Mouse (Mus musculus) small intestine, adult 2 months (tissue): Measurements from ENCODE around the gene Nsmce4a. TPM values are rescaled to one million over a fixed set of nuclear protein-coding genes. Genes with fewer than 3 reads are reported as not detected.
"Not testable (repeated sequence)": the region's sequence is repeated elsewhere in the genome, so short reads cannot be mapped to it uniquely, and the experiment has no call there.

Experiments used
- H3K27ac ChIP-seq: fragments of 200-500 bp; 2 replicates; pipeline ENCODE4 v1.5.1; 2012; ENCODE audit warnings: low read depth, low read length, control low read depth, inconsistent platforms; ENCODE audit not compliant: insufficient read depth
- H3K27me3 ChIP-seq: fragments of 200-500 bp; 2 replicates; pipeline ENCODE4 v1.6.1; 2012; ENCODE audit warnings: mild to moderate bottlenecking, moderate library complexity, low read length, inconsistent platforms; ENCODE audit not compliant: control insufficient read depth, insufficient read depth
- H3K36me3 ChIP-seq: fragments of 200-500 bp; 2 replicates; pipeline ENCODE4 v1.6.1; 2012; ENCODE audit warnings: mild to moderate bottlenecking, low read length, control low read depth, inconsistent platforms; ENCODE audit not compliant: control insufficient read depth, insufficient read depth
- H3K4me1 ChIP-seq: fragments of 200-500 bp; 2 replicates; pipeline ENCODE4 v1.6.1; 2012; ENCODE audit warnings: low read length, inconsistent platforms, mixed read lengths; ENCODE audit not compliant: control insufficient read depth, insufficient read depth, insufficient read length
- H3K4me3 ChIP-seq: fragments of 200-500 bp; 2 replicates; pipeline ENCODE4 v1.5.1; 2012; ENCODE audit warnings: low read depth, mild to moderate bottlenecking, control low read depth, inconsistent platforms, low read length, moderate library complexity
- CTCF ChIP-seq: fragments of 200-500 bp; IDR thresholded peaks from 2 replicates; pipeline ENCODE4 v1.5.1; 2012; ENCODE audit warnings: low read depth, mild to moderate bottlenecking, control low read depth, inconsistent platforms, low read length, moderate library complexity, mixed read lengths; ENCODE audit not compliant: insufficient replicate concordance, insufficient read length; ENCODE audit errors: extremely low read depth
- POLR2A ChIP-seq: fragments of 200-500 bp; IDR thresholded peaks from 2 replicates; pipeline ENCODE4 v1.6.1; 2012; ENCODE audit warnings: low read depth, mild to moderate bottlenecking, control low read depth, inconsistent platforms, low read length, moderate library complexity
- WGBS: fragments of 180-500 bp; shearing (Covaris S2); methylation state at CpG from one replicate; pipeline ENCODE4 v1.1.7; 2018; 5-methylcytosine and 5-hydroxymethylcytosine counted together
- polyA plus RNA-seq: library from polyadenylated mRNA; depleted of rRNA; stranded (reverse); fragments of >200 nt; gene quantifications from 2 replicates; pipeline ENCODE4 v1.2.3, GENCODE M21; 2012

Nsmce4a gene
- polyA plus RNA-seq, 1 experiment: 62.9 TPM

DNA sequence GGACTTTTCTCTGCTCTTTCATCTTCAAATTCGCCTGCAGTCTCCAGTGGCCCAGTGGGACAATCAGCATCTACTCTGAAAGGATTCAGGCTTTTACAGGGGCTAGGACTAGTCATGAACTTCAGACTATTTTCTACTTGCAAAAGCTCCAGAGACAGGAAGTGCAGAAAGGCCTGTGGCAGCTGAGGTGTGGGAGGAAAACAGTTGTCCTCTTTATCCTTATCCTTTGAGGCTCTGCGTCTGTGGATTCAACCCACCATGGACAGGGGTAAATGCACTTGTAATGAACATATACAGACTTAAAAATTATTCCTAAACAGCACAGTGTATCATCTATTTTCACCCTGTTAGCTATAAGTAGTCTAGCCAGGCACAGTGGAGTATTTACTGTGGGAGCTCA lies 31.5 kb upstream of the Nsmce4a start:
- Histone ChIP-seq H3K36me3 (no peaks in the 10 kb centered on the region), H3K4me3 (no peak overlapping the region), H3K27me3 (no peaks in the 10 kb centered on the region), H3K4me1 (peaks cover 13% of the 10 kb centered on the region), H3K27ac (no peak overlapping the region)
- TF ChIP-seq CTCF (no peak), POLR2A (no peak)
- 86% methylated on average over 2 of the region's 2 CpGs for WGBS

DNA sequence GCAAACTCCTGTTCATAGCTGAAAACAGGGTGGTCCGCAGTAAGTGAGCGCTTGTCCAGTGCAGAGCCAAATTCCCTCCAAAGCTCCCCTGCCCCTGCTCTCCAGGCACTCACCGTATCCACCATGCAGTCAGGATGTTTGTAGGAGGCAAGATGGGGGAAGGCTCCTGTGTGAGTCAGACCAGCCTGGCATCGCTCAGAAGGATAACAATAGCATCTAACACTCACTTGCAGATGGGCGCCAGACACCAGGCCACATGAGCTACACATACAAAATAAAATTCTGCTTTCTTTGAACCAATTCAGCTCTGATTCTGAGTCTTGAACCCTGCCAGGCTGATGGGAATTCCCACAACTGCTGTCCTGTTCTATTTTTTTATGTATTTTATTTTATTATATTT lies 30.6 kb upstream of the Nsmce4a start:
- no peak for TF ChIP-seq POLR2A
- no peak for TF ChIP-seq CTCF
- Histone ChIP-seq H3K27me3 (no peaks in the 10 kb centered on the region), H3K4me1 (peaks cover 13% of the 10 kb centered on the region), H3K36me3 (no peaks in the 10 kb centered on the region), H3K27ac (0 out of 2 replicates have a peak overlapping the region, but pooled peaks have one; percentile 34), H3K4me3 (no peak overlapping the region)
- 91% methylated on average over 5 of the region's 5 CpGs for WGBS

DNA sequence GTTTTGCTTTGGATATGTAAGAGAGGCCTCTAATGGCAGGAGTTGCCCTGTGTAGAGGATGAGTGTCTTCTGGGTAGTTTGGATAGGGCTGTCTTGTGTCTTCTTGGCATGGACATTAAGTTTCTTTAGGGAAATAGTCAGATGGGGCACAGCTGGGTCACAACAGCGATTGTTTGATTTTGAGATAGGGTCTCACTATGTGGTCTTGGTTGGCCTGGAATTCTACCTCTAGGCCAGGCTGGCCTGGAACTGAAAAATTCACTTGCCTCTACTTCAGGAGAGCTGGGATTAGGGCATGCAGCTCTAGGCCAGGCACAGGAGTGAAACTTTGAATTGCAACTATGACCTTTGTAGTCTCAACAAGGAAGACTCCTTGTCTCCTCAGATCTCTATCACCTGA lies 29.9 kb upstream of the Nsmce4a start:
- no peaks in the 10 kb centered on the region for H3K27me3 ChIP-seq
- no peak overlapping the region for H3K4me3 ChIP-seq
- H3K4me1 ChIP-seq: peaks cover 13% of the 10 kb centered on the region
- no peaks in the 10 kb centered on the region for H3K36me3 ChIP-seq
- WGBS: 72% methylated on average over 1 of the region's 1 CpGs
- TF ChIP-seq POLR2A: no peak
- no peak for TF ChIP-seq CTCF
- no peak overlapping the region for H3K27ac ChIP-seq

DNA sequence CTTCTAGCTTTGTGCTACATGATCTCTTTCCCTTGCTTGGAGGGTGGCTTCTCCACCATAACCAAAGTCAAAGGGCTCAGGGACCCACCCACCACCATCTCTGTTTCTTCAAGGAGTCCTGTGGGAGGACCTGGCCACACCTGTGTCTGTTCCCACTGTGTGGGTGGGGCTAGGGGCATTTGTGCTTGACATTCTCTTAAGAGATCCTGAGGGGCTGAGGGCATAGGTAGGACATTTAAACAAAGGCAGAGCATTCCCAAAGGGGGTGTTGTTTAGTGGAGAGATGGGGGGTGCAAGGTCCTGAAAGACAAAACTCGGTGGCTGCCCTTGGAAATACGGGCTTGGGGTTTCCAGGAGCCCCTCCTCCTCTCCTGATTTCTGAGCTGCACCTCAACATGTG lies 27.6 kb upstream of the Nsmce4a start:
- WGBS: 64% methylated on average over 2 of the region's 2 CpGs
- Histone ChIP-seq H3K27me3 (no peaks in the 10 kb centered on the region), H3K4me1 (peaks cover 17% of the 10 kb centered on the region), H3K27ac (no peak overlapping the region), H3K36me3 (no peaks in the 10 kb centered on the region), H3K4me3 (no peak overlapping the region)
- TF ChIP-seq POLR2A: no peak
- no peak for TF ChIP-seq CTCF

DNA sequence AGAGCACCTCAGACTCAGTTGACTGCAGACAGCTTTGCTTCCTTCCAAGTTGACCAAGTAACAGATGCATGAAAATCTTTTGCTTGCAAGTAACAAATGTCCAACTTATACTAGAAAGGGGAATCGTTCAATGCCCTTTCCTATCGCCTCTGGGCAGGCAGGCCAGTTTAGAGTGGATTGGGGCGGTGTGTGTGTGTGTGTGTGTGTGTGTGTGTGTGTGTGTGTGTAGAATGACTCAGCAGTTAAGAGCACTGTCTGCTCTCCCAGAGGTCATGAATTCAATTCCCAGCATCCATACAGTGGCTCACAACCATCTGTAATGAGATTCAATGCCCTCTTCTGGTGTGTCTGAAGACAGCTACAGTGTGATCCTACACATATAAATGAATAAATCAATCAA lies 27.2 kb upstream of the Nsmce4a start:
- no peaks in the 10 kb centered on the region for H3K36me3 ChIP-seq
- no peak overlapping the region for H3K4me3 ChIP-seq
- H3K27me3 ChIP-seq: no peaks in the 10 kb centered on the region
- H3K4me1 ChIP-seq: peaks cover 17% of the 10 kb centered on the region
- H3K27ac ChIP-seq: no peak overlapping the region
- TF ChIP-seq CTCF: no peak
- TF ChIP-seq POLR2A: no peak
- WGBS: 72% methylated on average over 3 of the region's 3 CpGs

DNA sequence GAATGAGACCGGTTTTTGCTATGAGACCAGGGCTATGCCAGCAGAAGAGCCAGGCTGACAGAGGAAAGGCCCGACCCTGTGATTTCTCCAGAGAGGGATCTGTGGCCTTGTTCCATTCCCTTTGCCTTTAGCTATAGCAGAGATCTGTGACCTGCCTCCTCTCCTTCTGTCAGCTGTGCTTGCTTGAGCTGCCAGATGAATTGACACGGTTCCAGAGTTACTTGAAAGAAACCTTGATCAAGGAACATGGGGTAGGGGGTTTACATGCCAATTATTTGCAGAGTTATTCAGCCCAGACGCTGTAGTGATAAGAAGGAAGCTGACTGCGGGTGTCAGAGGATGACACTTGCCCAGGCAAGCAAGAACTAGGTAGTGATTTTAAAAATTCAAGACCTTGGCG lies 24.6 kb upstream of the Nsmce4a start:
- no peak overlapping the region for H3K4me3 ChIP-seq
- no peak for TF ChIP-seq CTCF
- no peak for TF ChIP-seq POLR2A
- no peaks in the 10 kb centered on the region for H3K27me3 ChIP-seq
- H3K27ac ChIP-seq: no peak overlapping the region
- H3K4me1 ChIP-seq: peaks cover 7% of the 10 kb centered on the region; the same call in 1 of the 2 replicates
- WGBS: 80% methylated on average over 6 of the region's 6 CpGs
- H3K36me3 ChIP-seq: no peaks in the 10 kb centered on the region

DNA sequence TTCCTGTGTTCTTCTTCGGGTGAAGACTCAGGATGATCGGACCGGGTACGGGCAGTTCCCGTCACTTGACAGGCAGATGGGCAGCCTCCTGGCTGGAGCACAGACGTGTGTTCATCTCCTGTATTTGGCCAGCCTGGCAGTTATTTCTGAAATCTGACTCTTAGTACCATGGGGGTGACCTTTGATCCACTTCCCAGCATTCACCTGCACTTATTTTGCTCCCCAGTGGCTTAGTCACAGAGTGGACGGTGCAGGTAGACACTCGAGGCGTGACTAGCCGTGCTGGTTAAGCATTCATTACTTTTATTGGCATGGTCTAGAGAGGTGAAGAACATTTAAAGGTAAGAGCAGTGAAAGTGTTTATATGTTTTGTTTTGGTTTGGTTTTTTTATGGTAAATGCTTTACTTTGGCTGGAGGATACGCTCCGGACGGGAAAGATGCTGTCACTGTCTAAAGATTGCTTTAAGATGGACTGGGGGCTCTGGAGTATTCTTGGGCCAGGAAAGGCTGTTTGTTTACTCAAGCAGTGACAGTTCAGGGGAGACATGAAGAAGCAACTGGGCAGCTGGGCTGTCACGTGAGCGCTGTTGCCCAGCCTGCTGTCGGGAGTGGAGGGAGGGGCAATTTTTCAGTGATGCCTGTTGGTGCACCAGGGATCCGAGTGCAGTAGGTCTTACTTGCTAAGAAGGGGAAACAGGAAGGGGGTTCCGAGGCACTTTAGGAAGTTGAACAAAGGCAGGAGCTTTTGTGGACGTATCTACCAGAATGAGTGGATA lies 23.3 kb upstream of the Nsmce4a start:
- not testable (repeated sequence) for H3K4me3 ChIP-seq, H3K27ac ChIP-seq, H3K27me3 ChIP-seq, H3K4me1 ChIP-seq, H3K36me3 ChIP-seq
- whole genome bisulfite sequencing: 35% methylated on average over 9 of the region's 19 CpGs

DNA sequence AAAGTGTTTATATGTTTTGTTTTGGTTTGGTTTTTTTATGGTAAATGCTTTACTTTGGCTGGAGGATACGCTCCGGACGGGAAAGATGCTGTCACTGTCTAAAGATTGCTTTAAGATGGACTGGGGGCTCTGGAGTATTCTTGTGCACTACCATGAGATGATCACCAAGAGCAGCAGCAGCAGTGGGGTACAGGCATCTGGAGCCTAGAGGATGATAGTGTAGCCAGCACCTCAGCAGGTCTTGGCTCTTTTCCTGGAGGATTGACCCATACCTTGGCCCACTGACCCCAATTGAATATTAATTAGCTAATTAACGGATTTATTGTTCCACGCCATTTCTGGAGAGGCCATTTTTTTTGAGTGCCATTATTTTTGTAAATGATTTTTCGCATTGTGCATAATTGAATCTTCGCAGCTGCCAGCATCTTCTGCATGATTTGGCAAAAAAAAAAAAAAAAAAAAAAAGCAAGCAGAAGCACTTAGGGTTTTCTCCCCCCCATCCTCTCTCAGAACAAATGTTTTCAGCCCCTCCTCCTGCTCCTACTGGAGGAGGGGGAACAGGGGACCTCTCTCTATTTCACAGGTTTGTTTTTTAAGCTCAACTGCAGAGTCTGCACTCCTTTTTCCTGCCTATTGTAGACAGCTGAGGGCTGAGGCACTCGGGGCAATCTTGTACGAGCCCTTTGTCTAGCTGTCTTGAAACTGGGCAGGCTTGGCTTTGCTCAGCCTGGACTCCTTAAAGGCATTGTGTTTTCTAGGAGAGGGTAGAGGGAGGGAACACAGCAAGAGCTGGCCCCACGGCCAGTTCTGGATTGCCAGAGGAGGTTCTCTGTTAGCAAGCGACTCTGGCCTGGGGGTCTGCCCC lies 20.7 kb upstream of the Nsmce4a start:
- H3K27me3 ChIP-seq, H3K27ac ChIP-seq, H3K4me3 ChIP-seq, H3K36me3 ChIP-seq: not testable (repeated sequence)
- WGBS: 70% methylated on average over 8 of the region's 11 CpGs
- H3K4me1 ChIP-seq: peaks cover 16% of the 10 kb centered on the region; the same call in 1 of the 2 replicates

DNA sequence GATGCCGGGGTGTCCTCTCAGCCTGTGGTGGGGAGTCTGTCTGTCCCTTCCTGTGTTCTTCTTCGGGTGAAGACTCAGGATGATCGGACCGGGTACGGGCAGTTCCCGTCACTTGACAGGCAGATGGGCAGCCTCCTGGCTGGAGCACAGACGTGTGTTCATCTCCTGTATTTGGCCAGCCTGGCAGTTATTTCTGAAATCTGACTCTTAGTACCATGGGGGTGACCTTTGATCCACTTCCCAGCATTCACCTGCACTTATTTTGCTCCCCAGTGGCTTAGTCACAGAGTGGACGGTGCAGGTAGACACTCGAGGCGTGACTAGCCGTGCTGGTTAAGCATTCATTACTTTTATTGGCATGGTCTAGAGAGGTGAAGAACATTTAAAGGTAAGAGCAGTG lies 20.1 kb upstream of the Nsmce4a start:
- H3K36me3 ChIP-seq, H3K4me3 ChIP-seq, H3K27me3 ChIP-seq, H3K27ac ChIP-seq: not testable (repeated sequence)
- WGBS: no CpG with 5 or more reads among the region's 11 CpGs
- H3K4me1 ChIP-seq: peaks cover 16% of the 10 kb centered on the region; the same call in 1 of the 2 replicates
